ENCODE assay signal across 18 mouse cellular contexts in genomic region chr14:117452150-117452549, GRCm38 (mm10).
DNase-seq lines count a peak whose midpoint lies in the region; ATAC-seq and TF ChIP-seq lines count a peak whose summit lies in the region.
"Had no signal": no experiment of that assay in that cellular context is flagged by ENCODE, and none has a peak within 500 bp of the region (broad histone marks: within the 10 kb centered on the region; RNA-seq: fewer than 3 reads in every experiment).

No protein-coding gene starts in this region.

- no peak overlapping the region for H3K27ac ChIP-seq in lung, embryonic 14.5 days (ENCODE audit: low read depth)
- no peak overlapping the region for H3K27ac ChIP-seq in midbrain, embryonic 13.5 days
- H3K27ac ChIP-seq: gastrocnemius, adult 2 months; heart, embryonic 15.5 days; kidney, embryonic 15.5 days; left cerebral cortex, adult 2 months; limb, embryonic 13.5 days; macrophage had no signal

- no peaks in the 10 kb centered on the region for H3K36me3 ChIP-seq in lung, embryonic 14.5 days (ENCODE audit: insufficient read depth)
- no peaks in the 10 kb centered on the region for H3K36me3 ChIP-seq in midbrain, embryonic 13.5 days
- H3K36me3 ChIP-seq: heart, embryonic 15.5 days; kidney, embryonic 15.5 days; limb, embryonic 13.5 days had no signal

- peak; percentile 27 for DNase-seq in embryo, embryonic 10.5 days (ENCODE audit: low spot score)
- no peak for DNase-seq in embryo, embryonic 9.5 days (ENCODE audit: extremely low spot score)
- peak; percentile 16 for DNase-seq in lung, embryonic 14.5 days
- no peak for DNase-seq in lung, postnatal 10 days
- DNase-seq in adrenal gland, postnatal 25 days = no peak
- no peak for DNase-seq in adrenal gland, adult 8-10 months
- DNase-seq: adrenal gland, postnatal 10 days; cerebellum, adult 9-11 months; gastrocnemius, adult 2 months; heart, adult 18-20 months had no signal

- no peak for TF ChIP-seq CTCF in lung, embryonic 14.5 days (IDR thresholded peaks at IDR 0.05; ENCODE audit: low read depth)

- H3K27me3 ChIP-seq in lung, embryonic 14.5 days (ENCODE audit: insufficient read depth, low read length) = no peaks in the 10 kb centered on the region
- H3K27me3 ChIP-seq in midbrain, embryonic 13.5 days = no peaks in the 10 kb centered on the region
- H3K27me3 ChIP-seq: heart, embryonic 15.5 days; kidney, embryonic 15.5 days; limb, embryonic 13.5 days had no signal

- no peak overlapping the region for H3K9ac ChIP-seq in lung, embryonic 14.5 days
- no peak overlapping the region for H3K9ac ChIP-seq in midbrain, embryonic 13.5 days (replicated peaks)
- H3K9ac ChIP-seq: heart, embryonic 15.5 days; kidney, embryonic 15.5 days; limb, embryonic 13.5 days had no signal

- no peaks in the 10 kb centered on the region for H3K9me3 ChIP-seq in lung, embryonic 14.5 days (ENCODE audit: low read depth, low read length)
- no peaks in the 10 kb centered on the region for H3K9me3 ChIP-seq in midbrain, embryonic 13.5 days
- H3K9me3 ChIP-seq: heart, embryonic 15.5 days; kidney, embryonic 15.5 days; limb, embryonic 13.5 days had no signal

- no peak overlapping the region for H3K4me3 ChIP-seq in lung, embryonic 14.5 days (ENCODE audit: low read depth, low read length)
- no peak overlapping the region for H3K4me3 ChIP-seq in midbrain, embryonic 13.5 days (replicated peaks)
- H3K4me3 ChIP-seq: gastrocnemius, adult 2 months; heart, embryonic 15.5 days; kidney, embryonic 15.5 days; left cerebral cortex, adult 2 months; limb, embryonic 13.5 days; myocyte had no signal

- no peak overlapping the region for H3K4me2 ChIP-seq in lung, embryonic 14.5 days
- H3K4me2 ChIP-seq in midbrain, embryonic 13.5 days (replicated peaks) = peak overlapping the region; percentile 27; the same call in 1 of the 2 replicates
- H3K4me2 ChIP-seq: heart, embryonic 15.5 days; kidney, embryonic 15.5 days; limb, embryonic 13.5 days had no signal

- ATAC-seq in lung, embryonic 14.5 days (ENCODE audit: insufficient read depth) = no peak
- peak; percentile 34; the same call in 1 of the 2 replicates for ATAC-seq in midbrain, embryonic 13.5 days
- ATAC-seq in granulocyte monocyte progenitor cell, adult 5-6 weeks (replicated peaks; ENCODE audit: poor library complexity, severe bottlenecking) = no peak

- WGBS in lung, embryonic 14.5 days = 83% methylated on average over 7 of the region's 7 CpGs
- WGBS in midbrain, embryonic 13.5 days = 35% methylated on average over 7 of the region's 7 CpGs

- no peaks in the 10 kb centered on the region for H3K4me1 ChIP-seq in lung, embryonic 14.5 days (ENCODE audit: insufficient read depth)
- H3K4me1 ChIP-seq in midbrain, embryonic 13.5 days (replicated peaks) = no peaks in the 10 kb centered on the region; the same call in 1 of the 2 replicates
- H3K4me1 ChIP-seq: heart, embryonic 15.5 days; kidney, embryonic 15.5 days; limb, embryonic 13.5 days had no signal

Comparison
In these comparisons a context has a peak if more than half of its experiments do, and no peak if none do; other contexts are left out.
1. DNase-seq: peak in embryo, embryonic 10.5 days (single experiment) and lung, embryonic 14.5 days (single experiment); none in embryo, embryonic 9.5 days (single experiment), lung, postnatal 10 days (single experiment), adrenal gland, postnatal 25 days (single experiment) and adrenal gland, adult 8-10 months (single experiment).